Mouse (Mus musculus) heart, embryonic 16.5 days (tissue): ENCODE measurements at regions not wholly inside any gene's neighbourhood (a gene's known extent, or its start where the extent isn't known, plus 50 kb on each side); places are given as distances from the start of the nearest gene placed in this dataset.

ENCODE experiments used
- ATAC-seq: fragments of 200-750 bp; cut with Nextera tagmentation; replicated peaks from 2 replicates; pipeline ENCODE4 v1.8.0; 2017; ENCODE audit warnings: moderate number of reproducible peaks; ENCODE audit not compliant: insufficient read depth, low FRiP score; ENCODE audit errors: extremely low read depth
- H3K27ac ChIP-seq: fragments of 300-500 bp; sonication (generic); 2 replicates; pipeline ENCODE4 v1.5.1; 2014; ENCODE audit warnings: mild to moderate bottlenecking, low read length, control low read depth, moderate library complexity
- H3K27me3 ChIP-seq: fragments of 300-500 bp; sonication (generic); 2 replicates; pipeline ENCODE4 v1.6.1; 2014; ENCODE audit warnings: low read length, mixed read lengths; ENCODE audit not compliant: control insufficient read depth, insufficient read depth
- H3K36me3 ChIP-seq: fragments of 300-500 bp; sonication (generic); 2 replicates; pipeline ENCODE4 v1.6.1; 2014; ENCODE audit not compliant: control insufficient read depth, insufficient read depth
- H3K4me1 ChIP-seq: fragments of 300-500 bp; sonication (generic); 2 replicates; pipeline ENCODE4 v1.6.1; 2014; ENCODE audit warnings: low read length, mixed read lengths; ENCODE audit not compliant: control insufficient read depth, insufficient read depth
- H3K4me2 ChIP-seq: fragments of 300-500 bp; sonication (generic); 2 replicates; pipeline ENCODE4 v1.6.1; 2014; ENCODE audit warnings: low read depth, mild to moderate bottlenecking, control low read depth, low read length
- H3K4me3 ChIP-seq: fragments of 300-500 bp; sonication (generic); 2 replicates; pipeline ENCODE4 v1.5.1; 2014; ENCODE audit warnings: mild to moderate bottlenecking, control low read depth, low read length
- H3K9ac ChIP-seq: fragments of 300-500 bp; sonication (generic); 2 replicates; pipeline ENCODE4 v1.6.1; 2014; ENCODE audit warnings: low read length, control low read depth
- H3K9me3 ChIP-seq: fragments of 300-500 bp; sonication (generic); replicated peaks from 2 replicates; pipeline ENCODE4 v1.6.1; 2016; ENCODE audit warnings: low read length; ENCODE audit not compliant: control insufficient read depth
- WGBS: fragments of 180-500 bp; shearing (Covaris S2); extraction: QIAGEN DNeasy Blood & Tissue Kit; methylation state at CpG from one replicate; pipeline ENCODE4 v1.1.7; 2014; 5-methylcytosine and 5-hydroxymethylcytosine counted together

- Histone ChIP-seq H3K27me3 (no peaks in the 10 kb centered on the region), H3K36me3 (no peaks in the 10 kb centered on the region), H3K4me1 (peaks cover 70% of the 10 kb centered on the region), H3K9me3 (no peaks in the 10 kb centered on the region), H3K9ac (no peak overlapping the region), H3K4me2 (no peak overlapping the region), H3K4me3 (no peak overlapping the region), H3K27ac (peak overlapping the region; percentile 37)
- no peak for ATAC-seq
- 35% methylated on average over 7 of the region's 7 CpGs for WGBS
Measured at GRCm38 (mm10) chr13:44061721-44062300, 277.2 kb downstream of the Cd83 start.

GRCm38 (mm10) chr13:44063317-44063716, 278.7 kb downstream of the Cd83 start:
- H3K4me1 ChIP-seq: peaks cover 67% of the 10 kb centered on the region
- 61% methylated on average over 8 of the region's 8 CpGs for WGBS
- H3K36me3 ChIP-seq: no peaks in the 10 kb centered on the region
- H3K4me2 ChIP-seq: no peak overlapping the region
- H3K27ac ChIP-seq: no peak overlapping the region
- H3K9ac ChIP-seq: no peak overlapping the region
- no peak overlapping the region for H3K4me3 ChIP-seq
- H3K9me3 ChIP-seq: no peaks in the 10 kb centered on the region
- no peak for ATAC-seq
- H3K27me3 ChIP-seq: no peaks in the 10 kb centered on the region

- Histone ChIP-seq H3K4me1 (peaks cover 63% of the 10 kb centered on the region), H3K9ac (no peak overlapping the region), H3K4me3 (no peak overlapping the region), H3K9me3 (no peaks in the 10 kb centered on the region), H3K27me3 (no peaks in the 10 kb centered on the region), H3K27ac (no peak overlapping the region), H3K36me3 (no peaks in the 10 kb centered on the region), H3K4me2 (no peak overlapping the region)
- no peak for ATAC-seq
- WGBS: 58% methylated on average over 3 of the region's 3 CpGs
Measured at GRCm38 (mm10) chr13:44064026-44064425, 279.5 kb downstream of the Cd83 start.

GRCm38 (mm10) chr13:44065741-44066185, 281.2 kb downstream of the Cd83 start:
- H3K27ac ChIP-seq: peak overlapping the region; percentile 95
- H3K4me3 ChIP-seq: 0 out of 2 replicates have a peak overlapping the region, but pooled peaks have one; percentile 12
- H3K9ac ChIP-seq: peak overlapping the region; percentile 60
- H3K4me1 ChIP-seq: peaks cover 54% of the 10 kb centered on the region
- no peaks in the 10 kb centered on the region for H3K9me3 ChIP-seq
- WGBS: 3% methylated on average over 13 of the region's 13 CpGs
- peak; percentile 58 for ATAC-seq
- H3K4me2 ChIP-seq: peak overlapping the region; percentile 46
- H3K36me3 ChIP-seq: no peaks in the 10 kb centered on the region
- no peaks in the 10 kb centered on the region for H3K27me3 ChIP-seq

- no peak; the same call in 1 of the 2 replicates for ATAC-seq
- Histone ChIP-seq H3K4me1 (peaks cover 47% of the 10 kb centered on the region), H3K27me3 (no peaks in the 10 kb centered on the region), H3K4me2 (no peak overlapping the region), H3K27ac (peak overlapping the region; percentile 95), H3K36me3 (no peaks in the 10 kb centered on the region), H3K9ac (no peak overlapping the region), H3K9me3 (no peaks in the 10 kb centered on the region), H3K4me3 (no peak overlapping the region)
- WGBS: 73% methylated on average over 2 of the region's 2 CpGs
Measured at GRCm38 (mm10) chr13:44067244-44067643, 282.7 kb downstream of the Cd83 start.

GRCm38 (mm10) chr13:44068951-44069350, 284.4 kb downstream of the Cd83 start:
- Histone ChIP-seq H3K27ac (no peak overlapping the region), H3K36me3 (no peaks in the 10 kb centered on the region), H3K9me3 (no peaks in the 10 kb centered on the region), H3K4me2 (no peak overlapping the region), H3K9ac (no peak overlapping the region), H3K4me3 (no peak overlapping the region), H3K27me3 (no peaks in the 10 kb centered on the region), H3K4me1 (peaks cover 34% of the 10 kb centered on the region)
- no peak for ATAC-seq
- WGBS: 75% methylated on average over 5 of the region's 5 CpGs

- Histone ChIP-seq H3K9me3 (no peaks in the 10 kb centered on the region; the same call in 1 of the 2 replicates), H3K36me3 (no peaks in the 10 kb centered on the region), H3K4me1 (peaks cover 2% of the 10 kb centered on the region; the same call in 1 of the 2 replicates), H3K27ac (no peak overlapping the region), H3K4me2 (no peak overlapping the region), H3K27me3 (no peaks in the 10 kb centered on the region), H3K9ac (no peak overlapping the region), H3K4me3 (no peak overlapping the region)
- WGBS: 76% methylated on average over 9 of the region's 9 CpGs
- no peak for ATAC-seq
Measured at GRCm38 (mm10) chr13:44073122-44073521, 288.5 kb downstream of the Cd83 start.

GRCm38 (mm10) chr13:44074172-44074571, 289.6 kb downstream of the Cd83 start:
- Histone ChIP-seq H3K4me1 (0 out of 2 replicates have a peak, but pooled peaks cover 2% of the 10 kb centered on the region), H3K27me3 (no peaks in the 10 kb centered on the region), H3K4me2 (no peak overlapping the region), H3K4me3 (no peak overlapping the region), H3K9me3 (peaks cover 6% of the 10 kb centered on the region), H3K27ac (no peak overlapping the region), H3K36me3 (peaks cover 3% of the 10 kb centered on the region; the same call in 1 of the 2 replicates), H3K9ac (no peak overlapping the region)
- 60% methylated on average over 9 of the region's 9 CpGs for WGBS
- ATAC-seq: no peak

GRCm38 (mm10) chr13:44077022-44077421, 292.4 kb downstream of the Cd83 start:
- no peak overlapping the region for H3K9ac ChIP-seq
- no peak overlapping the region for H3K27ac ChIP-seq
- WGBS: 88% methylated on average over 10 of the region's 10 CpGs
- ATAC-seq: no peak
- no peak overlapping the region for H3K4me3 ChIP-seq
- 0 out of 2 replicates have a peak, but pooled peaks cover 2% of the 10 kb centered on the region for H3K4me1 ChIP-seq
- peaks cover 3% of the 10 kb centered on the region; the same call in 1 of the 2 replicates for H3K36me3 ChIP-seq
- H3K4me2 ChIP-seq: no peak overlapping the region
- no peaks in the 10 kb centered on the region for H3K27me3 ChIP-seq
- peaks cover 12% of the 10 kb centered on the region for H3K9me3 ChIP-seq
